Mouse (Mus musculus) midbrain, embryonic 16.5 days (tissue): ENCODE measurements around the gene Dedd2. TPM values are rescaled to one million over a fixed set of nuclear protein-coding genes. Genes with fewer than 3 reads are reported as not detected.
"Not testable (repeated sequence)": the region's sequence is repeated elsewhere in the genome, so short reads cannot be mapped to it uniquely, and the experiment has no call there.

Source experiments
- ATAC-seq: fragments of 200-750 bp; cut with Nextera tagmentation; 2 replicates; pipeline ENCODE4 v1.8.0; 2017; ENCODE audit warnings: moderate TSS enrichment
- H3K27ac ChIP-seq: fragments of 300-500 bp; sonication (generic); 2 replicates; pipeline ENCODE4 v1.5.1; 2014; ENCODE audit warnings: mild to moderate bottlenecking, low read length, mixed read lengths
- H3K27me3 ChIP-seq: fragments of 300-500 bp; sonication (generic); 2 replicates; pipeline ENCODE4 v1.6.1; 2014; ENCODE audit warnings: low read depth, low read length, mixed read lengths; ENCODE audit not compliant: control insufficient read depth, insufficient read depth
- H3K36me3 ChIP-seq: fragments of 300-500 bp; sonication (generic); 2 replicates; pipeline ENCODE4 v1.6.1; 2014; ENCODE audit warnings: mild to moderate bottlenecking, low read length, moderate library complexity, mixed read lengths; ENCODE audit not compliant: control insufficient read depth, insufficient read depth
- H3K4me1 ChIP-seq: fragments of 300-500 bp; sonication (generic); 2 replicates; pipeline ENCODE4 v1.6.1; 2014; ENCODE audit warnings: mild to moderate bottlenecking, low read length, mixed read lengths; ENCODE audit not compliant: control insufficient read depth, insufficient read depth
- H3K4me2 ChIP-seq: fragments of 300-500 bp; sonication (generic); 2 replicates; pipeline ENCODE4 v1.6.1; 2014; ENCODE audit warnings: mild to moderate bottlenecking, low read length, mixed read lengths
- H3K4me3 ChIP-seq: fragments of 300-500 bp; sonication (generic); 2 replicates; pipeline ENCODE4 v1.5.1; 2014; ENCODE audit warnings: low read depth, mild to moderate bottlenecking, low read length, moderate library complexity, mixed read lengths
- H3K9ac ChIP-seq: fragments of 300-500 bp; sonication (generic); 2 replicates; pipeline ENCODE4 v1.6.1; 2014; ENCODE audit warnings: low read depth, low read length, mixed read lengths
- H3K9me3 ChIP-seq: fragments of 300-500 bp; sonication (generic); replicated peaks from 2 replicates; pipeline ENCODE4 v1.6.1; 2014; ENCODE audit warnings: mild to moderate bottlenecking, low read length, mixed read lengths; ENCODE audit not compliant: control insufficient read depth, poor library complexity, severe bottlenecking
- WGBS: fragments of 180-500 bp; shearing (Covaris S2); extraction: QIAGEN DNeasy Blood & Tissue Kit; methylation state at CpG from one replicate; pipeline ENCODE4 v1.1.7; 2014; 5-methylcytosine and 5-hydroxymethylcytosine counted together
- polyA plus RNA-seq: library from polyadenylated mRNA; unstranded; fragments of >200 nt; fragmentation: Nextera tagmentation; extraction: Ambion mirVana; gene quantifications from 2 replicates; pipeline ENCODE4 v1.2.1, GENCODE M21; 2015

The Dedd2 gene
- 14.1 and 14.6 TPM in 2 replicates for polyA plus RNA-seq

GRCm38 (mm10) chr7:25220457-25221101, at the start of gene Dedd2:
Gene Dedd2 (minus strand): TSS chr7:25220615.
- peak within 1 kb of the TSS; percentile 70 for H3K4me3 ChIP-seq
- 7% methylated on average over 20 of the region's 20 CpGs for WGBS
- H3K4me2 ChIP-seq, result peak within 1 kb of the TSS; percentile 97
- ATAC-seq, result no peak
- peaks cover 9% of the 10 kb centered on the region for H3K36me3 ChIP-seq
- no peaks in the 10 kb centered on the region for H3K9me3 ChIP-seq
- no peaks in the 10 kb centered on the region for H3K27me3 ChIP-seq
- peak within 1 kb of the TSS; percentile 87 for H3K9ac ChIP-seq
- H3K27ac ChIP-seq, result peak within 1 kb of the TSS; percentile 85
- peaks cover 30% of the 10 kb centered on the region for H3K4me1 ChIP-seq

GRCm38 (mm10) chr7:25269545-25270271, 49.3 kb upstream of the Dedd2 start:
- no peaks in the 10 kb centered on the region for H3K27me3 ChIP-seq
- no peak overlapping the region for H3K27ac ChIP-seq
- no peaks in the 10 kb centered on the region for H3K9me3 ChIP-seq
- whole genome bisulfite sequencing, result 88% methylated on average over 8 of the region's 8 CpGs
- peaks cover 27% of the 10 kb centered on the region for H3K36me3 ChIP-seq
- peak overlapping the region; percentile 86 for H3K4me3 ChIP-seq
- no peak for ATAC-seq
- H3K4me2 ChIP-seq, result peak overlapping the region; percentile 71
- peak overlapping the region; percentile 95 for H3K9ac ChIP-seq
- peaks cover 36% of the 10 kb centered on the region for H3K4me1 ChIP-seq

DNA sequence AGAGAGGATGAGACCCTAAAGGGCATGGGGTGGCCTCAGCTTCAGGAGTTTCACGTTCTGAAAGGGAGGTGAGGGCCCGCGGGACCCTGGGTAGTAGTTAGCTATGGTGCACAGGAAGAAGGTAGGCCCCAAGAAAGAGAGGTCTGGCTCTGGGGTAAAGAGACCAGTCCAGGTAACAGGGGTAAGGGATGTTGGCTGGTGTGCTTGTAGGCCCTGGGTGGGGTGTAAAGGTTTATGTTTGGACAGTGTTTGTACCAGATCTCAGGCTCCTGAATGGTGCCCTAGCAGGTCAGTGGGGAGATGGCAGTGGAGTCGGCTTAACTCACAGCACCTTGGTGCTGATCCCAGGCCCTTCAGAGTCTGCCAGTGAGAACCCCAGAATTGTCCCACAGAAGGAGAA, 48.6 kb upstream of the Dedd2 start:
- Histone ChIP-seq H3K9ac (peak overlapping the region; percentile 95), H3K27ac (no peak overlapping the region), H3K4me2 (peak overlapping the region; percentile 71), H3K9me3 (no peaks in the 10 kb centered on the region), H3K4me3 (peak overlapping the region; percentile 86), H3K27me3 (no peaks in the 10 kb centered on the region), H3K4me1 (peaks cover 31% of the 10 kb centered on the region), H3K36me3 (peaks cover 27% of the 10 kb centered on the region)
- ATAC-seq, result no peak
- 37% methylated on average over 4 of the region's 4 CpGs for WGBS

DNA sequence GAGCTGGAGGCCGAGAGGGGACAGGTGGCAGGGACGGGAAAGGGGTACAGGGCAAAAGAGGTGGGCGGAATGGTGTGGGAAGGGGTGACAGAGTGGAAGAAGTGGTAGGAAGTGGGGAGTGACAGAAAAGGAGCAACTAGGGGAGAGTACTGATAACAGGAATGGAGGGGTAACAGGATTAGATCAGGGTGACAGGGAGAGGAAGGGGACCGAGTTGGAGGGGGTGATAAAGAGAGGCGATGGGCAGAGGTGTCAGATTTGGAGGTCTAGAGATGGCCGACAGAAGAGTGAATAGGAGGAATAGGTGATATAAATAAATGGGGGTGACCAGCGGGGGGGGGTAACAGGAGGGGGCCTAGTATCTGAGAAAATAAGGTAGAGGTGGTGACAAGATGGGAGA, 48.2 kb upstream of the Dedd2 start:
- no peak for ATAC-seq
- H3K27ac ChIP-seq, result peak overlapping the region; percentile 85
- no peaks in the 10 kb centered on the region for H3K9me3 ChIP-seq
- H3K9ac ChIP-seq, result peak overlapping the region; percentile 95
- peak overlapping the region; percentile 71 for H3K4me2 ChIP-seq
- peak overlapping the region; percentile 86 for H3K4me3 ChIP-seq
- peaks cover 26% of the 10 kb centered on the region for H3K36me3 ChIP-seq
- H3K27me3 ChIP-seq, result no peaks in the 10 kb centered on the region
- peaks cover 27% of the 10 kb centered on the region for H3K4me1 ChIP-seq
- WGBS, result 2% methylated on average over 7 of the region's 7 CpGs

- Histone ChIP-seq H3K4me2 (peak overlapping the region; percentile 72), H3K27me3 (no peaks in the 10 kb centered on the region), H3K9ac (peak overlapping the region; percentile 95), H3K4me3 (peak overlapping the region; percentile 86), H3K4me1 (peaks cover 22% of the 10 kb centered on the region), H3K36me3 (peaks cover 19% of the 10 kb centered on the region), H3K27ac (peak overlapping the region; percentile 96), H3K9me3 (no peaks in the 10 kb centered on the region)
- under 1% methylated on average over 33 of the region's 33 CpGs for WGBS
- peak; percentile 97 for ATAC-seq
These were observed 47.5 kb upstream of the Dedd2 start for GRCm38 (mm10) chr7:25267751-25268463.

DNA sequence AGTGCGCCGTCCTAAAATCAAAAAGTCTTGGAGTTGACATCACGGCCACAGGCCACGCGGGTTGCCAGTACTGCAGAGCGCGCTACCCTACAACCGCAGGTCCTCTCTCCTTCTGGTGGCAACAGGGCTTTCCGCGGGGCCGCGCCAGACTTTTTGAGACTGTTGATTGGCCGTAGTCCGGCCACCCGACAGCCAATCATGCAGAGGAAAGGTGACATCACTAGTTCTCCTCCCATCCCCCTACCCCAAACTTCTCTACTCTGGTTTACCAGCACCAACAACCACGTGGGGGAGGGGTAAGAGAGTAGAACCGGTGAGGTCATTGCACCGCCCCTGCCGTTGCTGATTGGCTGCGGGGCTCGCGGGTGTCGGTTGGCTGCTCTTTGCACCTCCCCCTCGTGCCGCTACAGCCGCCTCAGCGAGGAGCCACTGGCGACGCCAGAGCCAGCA, 46.9 kb upstream of the Dedd2 start, which contains the start of gene Cic:
Gene Cic (plus strand): TSS at position 404 of the 450 bp plus-strand sequence.
- WGBS, result under 1% methylated on average over 29 of the region's 29 CpGs
- H3K27ac ChIP-seq, result peak within 1 kb of the TSS; percentile 96
- peak within 1 kb of the TSS; percentile 95 for H3K9ac ChIP-seq
- peaks cover 13% of the 10 kb centered on the region for H3K36me3 ChIP-seq
- H3K27me3 ChIP-seq, result no peaks in the 10 kb centered on the region
- ATAC-seq, result peak; percentile 89
- H3K4me3 ChIP-seq, result peak within 1 kb of the TSS; percentile 86
- H3K4me2 ChIP-seq, result peak within 1 kb of the TSS; percentile 72
- no peaks in the 10 kb centered on the region for H3K9me3 ChIP-seq
- peaks cover 22% of the 10 kb centered on the region for H3K4me1 ChIP-seq

GRCm38 (mm10) chr7:25266180-25266962, 46.0 kb upstream of the Dedd2 start:
- H3K36me3 ChIP-seq, result peaks cover 4% of the 10 kb centered on the region; the same call in 1 of the 2 replicates
- H3K9ac ChIP-seq, result no peak overlapping the region; the same call in 1 of the 2 replicates
- H3K4me3 ChIP-seq, result peak overlapping the region; percentile 86
- 87% methylated on average over 8 of the region's 8 CpGs for WGBS
- peak overlapping the region; percentile 72; the same call in 1 of the 2 replicates for H3K4me2 ChIP-seq
- H3K4me1 ChIP-seq, result peaks cover 22% of the 10 kb centered on the region
- H3K9me3 ChIP-seq, result no peaks in the 10 kb centered on the region
- ATAC-seq, result no peak
- H3K27ac ChIP-seq, result no peak overlapping the region
- H3K27me3 ChIP-seq, result no peaks in the 10 kb centered on the region

DNA sequence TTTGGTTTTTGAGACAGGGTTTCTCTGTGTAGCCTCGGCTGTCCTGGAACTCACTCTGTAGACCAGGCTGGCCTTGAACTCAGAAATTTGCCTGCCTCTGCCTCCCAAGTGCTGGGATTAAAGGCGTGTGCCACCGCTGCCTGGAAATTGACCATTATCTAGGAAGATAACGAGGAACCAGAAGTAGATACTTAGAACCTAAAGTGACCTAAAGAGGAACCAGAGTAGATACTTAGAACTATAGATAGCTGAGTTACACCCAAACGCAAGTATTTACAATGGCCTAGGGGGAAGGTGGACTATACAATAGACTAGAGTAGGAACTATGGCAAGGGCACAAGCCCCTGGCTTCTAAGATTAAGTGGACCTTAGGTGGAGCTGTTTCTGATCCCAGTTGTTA, 45.3 kb upstream of the Dedd2 start:
- peaks cover 22% of the 10 kb centered on the region for H3K4me1 ChIP-seq
- WGBS, result 88% methylated on average over 5 of the region's 5 CpGs
- not testable (repeated sequence) for H3K9ac ChIP-seq, H3K4me2 ChIP-seq, H3K9me3 ChIP-seq, H3K4me3 ChIP-seq, H3K27me3 ChIP-seq, ATAC-seq, H3K36me3 ChIP-seq, H3K27ac ChIP-seq
